Mouse (Mus musculus) midbrain, embryonic 16.5 days (tissue): ENCODE measurements at regions not wholly inside any gene's neighbourhood (a gene's known extent, or its start where the extent isn't known, plus 50 kb on each side); places are given as distances from the start of the nearest gene placed in this dataset.
A peak's percentile ranks its signal among the peaks of the same experiment; 100 is the strongest.

Experiments used
- ATAC-seq: fragments of 200-750 bp; cut with Nextera tagmentation; 2 replicates; pipeline ENCODE4 v1.8.0; 2017; ENCODE audit warnings: moderate TSS enrichment
- H3K27ac ChIP-seq: fragments of 300-500 bp; sonication (generic); 2 replicates; pipeline ENCODE4 v1.5.1; 2014; ENCODE audit warnings: mild to moderate bottlenecking, low read length, mixed read lengths
- H3K27me3 ChIP-seq: fragments of 300-500 bp; sonication (generic); 2 replicates; pipeline ENCODE4 v1.6.1; 2014; ENCODE audit warnings: low read depth, low read length, mixed read lengths; ENCODE audit not compliant: control insufficient read depth, insufficient read depth
- H3K36me3 ChIP-seq: fragments of 300-500 bp; sonication (generic); 2 replicates; pipeline ENCODE4 v1.6.1; 2014; ENCODE audit warnings: mild to moderate bottlenecking, low read length, moderate library complexity, mixed read lengths; ENCODE audit not compliant: control insufficient read depth, insufficient read depth
- H3K4me1 ChIP-seq: fragments of 300-500 bp; sonication (generic); 2 replicates; pipeline ENCODE4 v1.6.1; 2014; ENCODE audit warnings: mild to moderate bottlenecking, low read length, mixed read lengths; ENCODE audit not compliant: control insufficient read depth, insufficient read depth
- H3K4me2 ChIP-seq: fragments of 300-500 bp; sonication (generic); 2 replicates; pipeline ENCODE4 v1.6.1; 2014; ENCODE audit warnings: mild to moderate bottlenecking, low read length, mixed read lengths
- H3K4me3 ChIP-seq: fragments of 300-500 bp; sonication (generic); 2 replicates; pipeline ENCODE4 v1.5.1; 2014; ENCODE audit warnings: low read depth, mild to moderate bottlenecking, low read length, moderate library complexity, mixed read lengths
- H3K9ac ChIP-seq: fragments of 300-500 bp; sonication (generic); 2 replicates; pipeline ENCODE4 v1.6.1; 2014; ENCODE audit warnings: low read depth, low read length, mixed read lengths
- H3K9me3 ChIP-seq: fragments of 300-500 bp; sonication (generic); replicated peaks from 2 replicates; pipeline ENCODE4 v1.6.1; 2014; ENCODE audit warnings: mild to moderate bottlenecking, low read length, mixed read lengths; ENCODE audit not compliant: control insufficient read depth, poor library complexity, severe bottlenecking
- WGBS: fragments of 180-500 bp; shearing (Covaris S2); extraction: QIAGEN DNeasy Blood & Tissue Kit; methylation state at CpG from one replicate; pipeline ENCODE4 v1.1.7; 2014; 5-methylcytosine and 5-hydroxymethylcytosine counted together

DNA sequence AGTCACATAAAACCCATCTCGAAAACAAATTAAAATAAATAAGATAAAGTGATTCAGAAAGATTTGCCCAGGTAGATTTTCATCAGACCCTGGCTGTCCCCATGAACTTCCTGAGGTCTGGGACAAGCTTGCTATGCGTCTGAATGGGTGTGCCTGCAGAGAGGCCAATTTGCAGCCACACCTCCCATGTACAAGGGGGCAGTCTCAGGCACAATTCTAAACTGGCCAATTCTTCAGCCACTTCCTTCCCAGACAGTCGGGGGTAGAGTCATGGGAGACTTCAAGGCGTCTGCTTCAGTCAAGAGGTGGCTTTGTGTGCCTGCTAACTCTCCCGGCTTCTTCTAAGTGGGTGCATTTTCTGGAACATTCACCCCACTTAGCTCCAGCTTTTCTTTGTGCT lies 122.9 kb upstream of the Kazn start:
- peaks cover 2% of the 10 kb centered on the region; the same call in 1 of the 2 replicates for H3K4me1 ChIP-seq
- no peak overlapping the region for H3K27ac ChIP-seq
- no peaks in the 10 kb centered on the region for H3K36me3 ChIP-seq
- 46% methylated on average over 5 of the region's 5 CpGs for WGBS
- H3K4me3 ChIP-seq, result no peak overlapping the region
- no peak for ATAC-seq
- H3K9ac ChIP-seq, result no peak overlapping the region
- no peak overlapping the region for H3K4me2 ChIP-seq
- H3K9me3 ChIP-seq, result no peaks in the 10 kb centered on the region
- H3K27me3 ChIP-seq, result no peaks in the 10 kb centered on the region

DNA sequence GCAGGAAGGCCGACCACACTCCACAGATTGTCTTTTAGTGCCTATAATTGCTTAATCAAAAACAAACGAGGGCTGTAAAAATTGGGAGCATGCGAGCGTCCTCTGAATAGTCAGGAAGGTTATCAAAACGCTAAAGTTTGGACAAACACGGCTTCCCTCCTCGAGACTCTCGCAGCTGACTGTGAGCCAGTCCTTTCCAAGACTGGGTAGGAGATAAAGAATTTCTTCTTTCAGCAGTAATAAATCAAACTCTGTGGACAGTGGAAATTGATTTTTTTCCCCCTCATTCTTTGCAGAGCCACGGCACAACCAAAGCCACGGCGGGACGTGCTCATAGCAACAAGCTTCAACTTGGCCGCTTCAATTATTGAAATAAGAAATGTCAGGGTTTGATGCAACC lies 119.7 kb upstream of the Kazn start:
- Histone ChIP-seq H3K4me1 (peaks cover 2% of the 10 kb centered on the region; the same call in 1 of the 2 replicates), H3K27ac (peak overlapping the region; percentile 17; the same call in 1 of the 2 replicates), H3K4me3 (no peak overlapping the region), H3K9ac (no peak overlapping the region), H3K36me3 (no peaks in the 10 kb centered on the region), H3K9me3 (no peaks in the 10 kb centered on the region), H3K27me3 (no peaks in the 10 kb centered on the region), H3K4me2 (no peak overlapping the region)
- ATAC-seq, result no peak
- 72% methylated on average over 13 of the region's 13 CpGs for WGBS

DNA sequence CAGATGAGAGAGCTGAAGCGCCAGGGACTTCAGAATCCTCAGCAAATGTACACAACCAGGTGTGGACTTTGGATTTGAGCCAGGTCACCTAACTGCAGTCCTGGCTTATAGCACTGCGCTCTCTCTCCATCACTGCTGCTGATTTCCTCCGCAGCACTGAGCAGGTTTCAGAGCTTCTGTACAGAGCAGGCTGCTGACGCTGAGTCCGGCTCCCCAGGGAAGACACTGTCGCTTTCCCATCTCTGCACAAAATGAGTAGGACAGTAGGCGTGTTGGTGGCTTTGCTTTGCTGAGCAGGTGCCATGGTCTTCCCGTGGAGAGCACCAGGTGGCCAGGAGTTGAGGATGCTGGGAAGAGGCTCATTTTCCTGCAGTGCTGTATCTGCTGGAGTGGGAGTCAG lies 116.2 kb upstream of the Kazn start:
- H3K4me2 ChIP-seq, result no peak overlapping the region
- 75% methylated on average over 8 of the region's 8 CpGs for WGBS
- H3K36me3 ChIP-seq, result no peaks in the 10 kb centered on the region
- no peak overlapping the region for H3K9ac ChIP-seq
- no peaks in the 10 kb centered on the region; the same call in 1 of the 2 replicates for H3K4me1 ChIP-seq
- H3K4me3 ChIP-seq, result no peak overlapping the region
- no peaks in the 10 kb centered on the region for H3K27me3 ChIP-seq
- no peak overlapping the region for H3K27ac ChIP-seq
- ATAC-seq, result no peak
- no peaks in the 10 kb centered on the region for H3K9me3 ChIP-seq

DNA sequence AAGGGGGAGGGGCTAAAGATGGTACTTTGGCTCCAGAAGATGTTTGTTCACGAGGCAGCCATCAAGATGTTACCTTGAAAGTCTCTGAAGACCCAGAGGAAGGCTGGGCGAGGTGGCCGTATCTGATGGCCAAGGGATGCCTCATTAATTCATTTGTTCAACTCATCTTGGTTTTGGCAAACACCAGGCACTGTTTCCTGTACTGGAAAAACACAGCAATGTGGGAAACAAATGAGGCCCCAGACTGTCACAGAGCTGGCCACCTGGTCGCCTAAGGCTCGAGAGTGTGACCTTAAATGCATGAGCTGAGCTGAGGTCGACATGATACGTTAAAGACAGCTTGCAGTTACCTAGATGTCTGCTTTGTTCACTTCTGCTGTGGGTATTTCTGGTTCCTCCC lies 114.3 kb upstream of the Kazn start:
- no peak for ATAC-seq
- H3K4me2 ChIP-seq, result no peak overlapping the region
- no peaks in the 10 kb centered on the region for H3K36me3 ChIP-seq
- no peaks in the 10 kb centered on the region for H3K9me3 ChIP-seq
- WGBS, result 89% methylated on average over 7 of the region's 7 CpGs
- H3K9ac ChIP-seq, result no peak overlapping the region
- H3K27me3 ChIP-seq, result no peaks in the 10 kb centered on the region
- H3K4me1 ChIP-seq, result no peaks in the 10 kb centered on the region; the same call in 1 of the 2 replicates
- no peak overlapping the region for H3K4me3 ChIP-seq
- H3K27ac ChIP-seq, result no peak overlapping the region

DNA sequence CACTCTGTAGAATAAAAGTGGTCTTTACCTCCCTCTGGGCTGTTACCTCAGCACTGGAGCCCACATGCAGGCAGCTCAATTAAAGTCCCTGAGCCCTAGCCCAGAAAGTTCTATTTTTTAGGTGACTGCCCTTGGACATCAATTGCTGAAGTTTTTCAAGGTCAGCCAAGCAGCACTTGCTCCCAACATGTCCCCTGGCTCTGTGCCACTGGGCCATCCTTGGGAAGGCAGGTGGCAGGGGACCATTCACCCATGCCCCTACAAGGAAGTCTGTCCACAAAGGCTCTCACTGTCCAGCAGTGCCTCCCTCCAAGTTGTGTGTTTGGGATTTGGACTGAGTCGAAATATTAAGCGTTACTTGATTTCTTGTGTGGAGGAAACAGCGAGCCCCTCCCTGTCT lies 112.6 kb upstream of the Kazn start:
- Histone ChIP-seq H3K4me3 (no peak overlapping the region), H3K9ac (no peak overlapping the region), H3K27ac (no peak overlapping the region), H3K4me1 (no peaks in the 10 kb centered on the region), H3K36me3 (no peaks in the 10 kb centered on the region), H3K9me3 (no peaks in the 10 kb centered on the region), H3K27me3 (no peaks in the 10 kb centered on the region), H3K4me2 (no peak overlapping the region)
- 88% methylated on average over 3 of the region's 3 CpGs for WGBS
- no peak for ATAC-seq

DNA sequence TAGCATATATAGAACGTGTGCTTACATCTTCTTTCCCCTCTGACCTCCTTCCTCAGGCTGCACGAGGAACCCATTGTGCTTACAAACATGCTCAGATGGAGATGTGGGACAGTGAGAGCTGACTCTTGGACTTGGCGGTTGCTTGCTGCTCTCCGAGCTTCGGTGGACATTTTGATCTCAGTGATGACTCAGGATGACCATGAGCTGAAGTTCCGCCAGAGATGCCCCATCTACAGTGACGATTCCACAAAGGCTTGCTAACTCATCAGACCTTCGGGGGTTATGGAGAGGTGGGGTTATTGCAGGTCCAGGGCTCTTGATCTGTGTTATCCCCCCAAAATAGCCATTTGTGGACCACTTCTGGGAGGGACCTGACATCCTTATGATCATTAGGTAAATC lies 111.8 kb upstream of the Kazn start:
- WGBS, result 95% methylated on average over 8 of the region's 8 CpGs
- ATAC-seq, result no peak

DNA sequence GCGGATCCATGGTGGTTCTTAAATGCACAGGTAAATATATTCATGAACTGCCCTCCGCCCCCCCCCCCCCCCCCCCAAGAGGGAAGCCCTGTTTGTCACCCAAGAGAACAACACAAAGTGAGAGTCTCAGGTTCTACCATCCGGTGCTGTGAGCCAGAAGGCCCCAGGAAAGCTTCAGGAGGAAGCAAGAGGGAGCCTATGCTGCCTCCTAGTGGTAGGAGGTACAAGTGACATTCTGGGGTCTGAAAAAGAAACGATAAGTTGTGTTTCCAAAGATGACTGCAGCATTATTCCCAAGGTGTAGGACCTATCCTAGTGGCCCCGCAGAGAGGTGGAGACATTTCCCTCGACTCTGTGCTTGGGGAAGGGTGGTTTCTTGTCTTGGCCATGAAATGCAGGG lies 109.7 kb upstream of the Kazn start:
- H3K4me2 ChIP-seq, result no peak overlapping the region
- ATAC-seq, result no peak
- 50% methylated on average over 6 of the region's 6 CpGs for WGBS
- H3K27me3 ChIP-seq, result no peaks in the 10 kb centered on the region
- H3K9me3 ChIP-seq, result no peaks in the 10 kb centered on the region
- no peaks in the 10 kb centered on the region for H3K4me1 ChIP-seq
- no peak overlapping the region for H3K27ac ChIP-seq
- H3K4me3 ChIP-seq, result no peak overlapping the region
- H3K9ac ChIP-seq, result no peak overlapping the region
- H3K36me3 ChIP-seq, result no peaks in the 10 kb centered on the region

More for the DNA sequence above, 111.8 kb upstream of the Kazn start:
- Histone ChIP-seq H3K27ac (no peak overlapping the region), H3K4me2 (no peak overlapping the region), H3K4me3 (no peak overlapping the region), H3K9ac (no peak overlapping the region), H3K27me3 (no peaks in the 10 kb centered on the region), H3K4me1 (no peaks in the 10 kb centered on the region), H3K9me3 (no peaks in the 10 kb centered on the region), H3K36me3 (no peaks in the 10 kb centered on the region)

DNA sequence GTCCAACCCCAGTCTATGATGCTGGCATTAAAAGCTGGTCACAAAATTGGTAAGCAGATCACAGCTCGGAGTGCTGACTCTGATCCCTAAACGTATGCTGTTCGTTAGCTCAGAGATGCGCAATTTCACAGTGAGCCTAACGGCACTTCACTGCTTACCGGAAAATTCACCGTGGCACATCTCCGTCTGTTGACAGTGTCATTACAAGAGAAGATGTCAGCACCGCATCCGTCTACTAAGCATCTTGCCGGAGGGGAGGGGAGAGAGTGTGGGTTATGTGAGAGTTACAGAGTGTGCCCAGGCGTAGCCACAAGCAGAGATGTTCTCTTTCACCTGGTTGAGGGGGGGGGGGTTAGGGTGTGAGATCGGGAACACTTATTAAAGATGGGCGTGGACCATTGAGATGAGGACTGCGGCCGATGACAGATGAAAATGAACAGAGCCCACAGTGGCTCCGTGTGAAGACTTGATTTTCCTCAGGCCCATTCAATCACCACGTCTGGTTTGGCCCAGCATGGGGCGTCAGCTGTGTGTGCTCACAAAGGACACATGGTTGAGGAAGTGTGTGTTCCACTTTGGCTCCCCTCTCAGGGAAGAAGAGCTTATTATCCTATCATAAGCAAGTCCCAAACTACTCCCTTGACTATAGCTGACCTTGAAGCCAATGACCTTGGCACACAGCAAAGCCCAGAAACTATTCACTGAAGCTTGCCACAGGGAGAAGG lies 103.4 kb upstream of the Kazn start:
- WGBS, result 51% methylated on average over 19 of the region's 19 CpGs
- Histone ChIP-seq H3K27ac (no peak overlapping the region), H3K9me3 (no peaks in the 10 kb centered on the region), H3K27me3 (no peaks in the 10 kb centered on the region), H3K36me3 (no peaks in the 10 kb centered on the region), H3K9ac (no peak overlapping the region), H3K4me1 (peaks cover 32% of the 10 kb centered on the region), H3K4me3 (no peak overlapping the region), H3K4me2 (no peak overlapping the region)
- ATAC-seq, result peak; percentile 39; the same call in 1 of the 2 replicates

DNA sequence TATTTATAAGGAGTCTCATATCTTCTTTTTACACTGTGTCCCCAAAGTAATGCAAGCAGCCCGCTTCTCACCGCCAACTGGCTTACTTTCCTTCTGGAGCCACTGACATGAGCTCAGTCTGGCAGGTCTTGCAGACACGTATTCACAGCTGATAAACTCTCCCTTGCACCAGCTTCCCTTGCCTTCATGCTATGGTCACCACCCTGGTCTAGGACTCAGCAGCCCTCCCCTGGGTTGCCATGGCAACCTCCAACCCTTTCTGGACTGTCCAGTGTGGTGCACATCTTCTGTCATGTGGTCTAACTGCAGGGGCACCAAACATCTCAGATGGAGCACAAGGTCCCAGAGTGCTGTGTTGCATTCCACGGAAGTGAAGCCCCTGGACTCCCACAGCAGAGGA lies 102.1 kb upstream of the Kazn start:
- no peak overlapping the region for H3K4me2 ChIP-seq
- no peak overlapping the region for H3K4me3 ChIP-seq
- no peaks in the 10 kb centered on the region for H3K27me3 ChIP-seq
- H3K9ac ChIP-seq, result no peak overlapping the region
- H3K27ac ChIP-seq, result no peak overlapping the region
- 0 out of 2 replicates have a peak, but pooled peaks have one; percentile 11 for ATAC-seq
- peaks cover 32% of the 10 kb centered on the region for H3K4me1 ChIP-seq
- H3K36me3 ChIP-seq, result no peaks in the 10 kb centered on the region
- WGBS, result 58% methylated on average over 4 of the region's 4 CpGs
- H3K9me3 ChIP-seq, result no peaks in the 10 kb centered on the region
